Mouse (Mus musculus): Measurements from ENCODE around the gene Sh3gl1. TPM values are rescaled to one million over a fixed set of nuclear protein-coding genes. Genes with fewer than 3 reads are reported as not detected.

Gene Sh3gl1
- total and polyA plus RNA-seq, 2 experiments from 2014 or later, result 74.5 to 93.2 TPM

- WGBS, result 83% methylated on average over 3 of the region's 3 CpGs
- TF ChIP-seq CTCF (IDR thresholded peaks at IDR 0.05; ENCODE audit: low read depth), result no peak
Measured at GRCm38 (mm10) chr17:56003000-56003399, 33.4 kb downstream of the Sh3gl1 start.

GRCm38 (mm10) chr17:55999794-56000499 is 36.5 kb downstream of the Sh3gl1 start:
- Histone ChIP-seq H3K9me3 (ENCODE audit: low read length) (no peaks in the 10 kb centered on the region), H3K4me2 (ENCODE audit: low read depth) (no peak overlapping the region), H3K4me1 (ENCODE audit: insufficient read depth) (no peaks in the 10 kb centered on the region), H3K27me3 (ENCODE audit: insufficient read depth, low read length) (peaks cover 4% of the 10 kb centered on the region; the same call in 1 of the 2 replicates), H3K4me3 (ENCODE audit: low read depth, low read length) (no peak overlapping the region), H3K27ac (ENCODE audit: low read depth, low read length) (no peak overlapping the region), H3K9ac (no peak overlapping the region), H3K36me3 (ENCODE audit: insufficient read depth) (peaks cover 28% of the 10 kb centered on the region)
- ATAC-seq (no peak), DNase-seq (no peak)
- 0 out of 2 replicates have a peak, but pooled peaks have one; percentile 16 for TF ChIP-seq CTCF (IDR thresholded peaks at IDR 0.05; ENCODE audit: low read depth)
- 10% methylated on average over 30 of the region's 30 CpGs for WGBS

More at GRCm38 (mm10) chr17:56003000-56003399, 33.4 kb downstream of the Sh3gl1 start:
- no peak overlapping the region for H3K9ac ChIP-seq
- H3K4me3 ChIP-seq (ENCODE audit: low read depth, low read length), result no peak overlapping the region
- no peaks in the 10 kb centered on the region for H3K36me3 ChIP-seq (ENCODE audit: insufficient read depth)
- peaks cover 4% of the 10 kb centered on the region for H3K27me3 ChIP-seq (ENCODE audit: insufficient read depth, low read length)
- no peaks in the 10 kb centered on the region for H3K9me3 ChIP-seq (ENCODE audit: low read length)
- no peak for DNase-seq
- H3K4me2 ChIP-seq (ENCODE audit: low read depth), result no peak overlapping the region
- ATAC-seq, result no peak
- H3K27ac ChIP-seq (ENCODE audit: low read depth, low read length), result no peak overlapping the region
- H3K4me1 ChIP-seq (ENCODE audit: insufficient read depth), result peaks cover 5% of the 10 kb centered on the region

- 83% methylated on average over 15 of the region's 15 CpGs for WGBS
- Histone ChIP-seq H3K27ac (ENCODE audit: low read depth, low read length) (no peak overlapping the region), H3K27me3 (ENCODE audit: insufficient read depth, low read length) (peaks cover 4% of the 10 kb centered on the region; the same call in 1 of the 2 replicates), H3K9me3 (ENCODE audit: low read length) (no peaks in the 10 kb centered on the region), H3K4me2 (ENCODE audit: low read depth) (no peak overlapping the region), H3K4me1 (ENCODE audit: insufficient read depth) (no peaks in the 10 kb centered on the region), H3K9ac (no peak overlapping the region), H3K4me3 (ENCODE audit: low read depth, low read length) (no peak overlapping the region), H3K36me3 (ENCODE audit: insufficient read depth) (peaks cover 59% of the 10 kb centered on the region)
- DNase-seq, result no peak
- no peak for ATAC-seq
- TF ChIP-seq CTCF (IDR thresholded peaks at IDR 0.05; ENCODE audit: low read depth), result no peak
Measured at GRCm38 (mm10) chr17:55996007-55996406, 40.4 kb downstream of the Sh3gl1 start.

- H3K4me2 ChIP-seq (ENCODE audit: low read depth), result no peak overlapping the region
- H3K27me3 ChIP-seq (ENCODE audit: insufficient read depth, low read length), result no peaks in the 10 kb centered on the region
- no peak for TF ChIP-seq CTCF (IDR thresholded peaks at IDR 0.05; ENCODE audit: low read depth)
- H3K9me3 ChIP-seq (ENCODE audit: low read length), result no peaks in the 10 kb centered on the region
- no peaks in the 10 kb centered on the region; the same call in 1 of the 2 replicates for H3K4me1 ChIP-seq (ENCODE audit: insufficient read depth)
- H3K27ac ChIP-seq (ENCODE audit: low read depth, low read length), result no peak overlapping the region
- 91% methylated on average over 8 of the region's 8 CpGs for WGBS
- no peak overlapping the region for H3K9ac ChIP-seq
- ATAC-seq (no peak), DNase-seq (no peak)
- peaks cover 50% of the 10 kb centered on the region for H3K36me3 ChIP-seq (ENCODE audit: insufficient read depth)
- no peak overlapping the region for H3K4me3 ChIP-seq (ENCODE audit: low read depth, low read length)
Measured at GRCm38 (mm10) chr17:55990278-55990898, 46.0 kb downstream of the Sh3gl1 start.

GRCm38 (mm10) chr17:55986030-55986961 is 50.1 kb downstream of the Sh3gl1 start, which contains the start of gene Fsd1:
Fsd1 (plus strand) TSS chr17:55986509.
- Histone ChIP-seq H3K9me3 (ENCODE audit: low read length) (no peaks in the 10 kb centered on the region), H3K4me1 (ENCODE audit: insufficient read depth) (no peaks in the 10 kb centered on the region; the same call in 1 of the 2 replicates), H3K27ac (ENCODE audit: low read depth, low read length) (peak within 1 kb of the TSS; percentile 21; the same call in 1 of the 2 replicates), H3K4me2 (ENCODE audit: low read depth) (peak within 1 kb of the TSS; percentile 84), H3K4me3 (ENCODE audit: low read depth, low read length) (peak within 1 kb of the TSS; percentile 77), H3K9ac (peak within 1 kb of the TSS; percentile 81), H3K36me3 (ENCODE audit: insufficient read depth) (peaks cover 16% of the 10 kb centered on the region), H3K27me3 (ENCODE audit: insufficient read depth, low read length) (no peaks in the 10 kb centered on the region)
- TF ChIP-seq CTCF (IDR thresholded peaks at IDR 0.05; ENCODE audit: low read depth), result peak; percentile 11; the same call in 1 of the 2 replicates
- 9% methylated on average over 34 of the region's 35 CpGs for WGBS
- peak; percentile 93 for ATAC-seq
- peak; percentile 91 for DNase-seq

- WGBS, result 64% methylated on average over 3 of the region's 3 CpGs
- Histone ChIP-seq H3K4me3 (ENCODE audit: low read depth, low read length) (no peak overlapping the region), H3K4me2 (ENCODE audit: low read depth) (no peak overlapping the region), H3K27ac (ENCODE audit: low read depth, low read length) (no peak overlapping the region), H3K9me3 (ENCODE audit: low read length) (no peaks in the 10 kb centered on the region), H3K36me3 (ENCODE audit: insufficient read depth) (peaks cover 17% of the 10 kb centered on the region), H3K27me3 (ENCODE audit: insufficient read depth, low read length) (no peaks in the 10 kb centered on the region), H3K4me1 (ENCODE audit: insufficient read depth) (no peaks in the 10 kb centered on the region), H3K9ac (no peak overlapping the region)
- ATAC-seq (no peak), DNase-seq (no peak)
- TF ChIP-seq CTCF (IDR thresholded peaks at IDR 0.05; ENCODE audit: low read depth), result no peak
Measured at GRCm38 (mm10) chr17:55977301-55977700, 59.1 kb downstream of the Sh3gl1 start.
